Mouse (Mus musculus): ENCODE results near the gene Olfr970. TPM values are rescaled to one million over a fixed set of nuclear protein-coding genes. Genes with fewer than 3 reads are reported as not detected.
"Not testable (repeated sequence)": the region's sequence is repeated elsewhere in the genome, so short reads cannot be mapped to it uniquely, and the experiment has no call there.

Olfr970 gene
- polyA plus RNA-seq (2015; fragmentation: Nextera tagmentation; extraction: Ambion mirVana): not detected in 2 replicates

DNA sequence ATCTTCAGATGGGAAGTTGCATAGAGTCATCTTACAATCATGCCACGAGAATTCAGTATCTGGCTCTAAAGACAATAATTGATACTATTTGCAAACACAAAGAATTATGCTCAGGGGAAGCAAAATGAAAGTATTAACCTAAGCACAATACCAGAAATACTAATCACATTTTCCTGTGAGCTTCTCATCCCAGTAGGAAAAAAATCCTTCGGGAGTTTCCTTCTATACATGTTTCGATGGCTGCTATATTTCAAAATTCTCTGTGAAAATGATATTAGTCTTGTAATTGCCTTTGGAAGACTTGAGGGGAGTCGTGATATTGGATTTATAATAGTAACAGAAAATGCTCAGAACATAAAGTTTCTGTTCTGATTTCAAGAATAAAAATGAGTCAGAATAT is at the start of gene Olfr970:
Gene Olfr970 (plus strand): TSS at position 301 of the 400 bp plus-strand sequence.
- H3K27ac ChIP-seq (ENCODE audit: low read depth, low read length): no peak within 1 kb of the TSS
- H3K4me3 ChIP-seq (ENCODE audit: low read length): no peak within 1 kb of the TSS
- 79% methylated on average over 4 of the region's 4 CpGs for WGBS
- no peaks in the 10 kb centered on the region for H3K4me1 ChIP-seq (ENCODE audit: control insufficient read depth, insufficient read depth, low read depth, low read length)
- H3K36me3 ChIP-seq (ENCODE audit: control insufficient read depth, insufficient read depth, low read length): no peaks in the 10 kb centered on the region
- H3K4me2 ChIP-seq (ENCODE audit: low read length): no peak within 1 kb of the TSS
- H3K9me3 ChIP-seq (ENCODE audit: control insufficient read depth, low read length): peaks cover 3% of the 10 kb centered on the region; the same call in 1 of the 2 replicates
- no peaks in the 10 kb centered on the region for H3K27me3 ChIP-seq (replicated peaks; ENCODE audit: control insufficient read depth, insufficient read depth, low read length)
- H3K9ac ChIP-seq (ENCODE audit: low read depth, low read length): no peak within 1 kb of the TSS
- ATAC-seq: no peak

DNA sequence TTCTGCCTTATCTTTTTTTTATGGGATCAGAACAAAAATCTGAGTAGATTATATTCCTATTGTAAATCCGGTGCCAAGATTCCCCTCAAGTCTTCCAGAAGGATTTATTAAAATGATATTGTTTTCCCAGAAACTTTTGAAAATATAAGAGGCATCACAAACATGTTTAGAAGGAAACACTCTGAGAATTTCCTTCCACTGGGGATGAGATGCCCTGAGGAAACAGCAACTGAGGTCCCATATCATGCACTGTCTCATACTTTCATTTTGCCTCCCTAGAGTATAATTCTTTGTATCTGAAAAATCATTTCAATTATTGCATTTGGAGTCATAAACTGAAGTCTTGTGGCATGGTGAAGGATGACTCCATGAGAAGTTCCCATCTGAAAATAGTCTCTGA is 25.5 kb upstream of the Olfr970 start, which contains the start of gene Olfr968:
Gene Olfr968 (minus strand): TSS at position 101 of the 400 bp plus-strand sequence.
- H3K9me3 ChIP-seq (ENCODE audit: control insufficient read depth, low read length): no peaks in the 10 kb centered on the region
- no peaks in the 10 kb centered on the region for H3K4me1 ChIP-seq (ENCODE audit: control insufficient read depth, insufficient read depth, low read depth, low read length)
- ATAC-seq: no peak
- H3K9ac ChIP-seq (ENCODE audit: low read depth, low read length): no peak within 1 kb of the TSS
- no peak within 1 kb of the TSS for H3K4me2 ChIP-seq (ENCODE audit: low read length)
- no peak within 1 kb of the TSS for H3K27ac ChIP-seq (ENCODE audit: low read depth, low read length)
- H3K4me3 ChIP-seq (ENCODE audit: low read length): no peak within 1 kb of the TSS
- H3K27me3 ChIP-seq (replicated peaks; ENCODE audit: control insufficient read depth, insufficient read depth, low read length): no peaks in the 10 kb centered on the region
- H3K36me3 ChIP-seq (ENCODE audit: control insufficient read depth, insufficient read depth, low read length): no peaks in the 10 kb centered on the region
- 80% methylated on average over 1 of the region's 1 CpGs for WGBS

DNA sequence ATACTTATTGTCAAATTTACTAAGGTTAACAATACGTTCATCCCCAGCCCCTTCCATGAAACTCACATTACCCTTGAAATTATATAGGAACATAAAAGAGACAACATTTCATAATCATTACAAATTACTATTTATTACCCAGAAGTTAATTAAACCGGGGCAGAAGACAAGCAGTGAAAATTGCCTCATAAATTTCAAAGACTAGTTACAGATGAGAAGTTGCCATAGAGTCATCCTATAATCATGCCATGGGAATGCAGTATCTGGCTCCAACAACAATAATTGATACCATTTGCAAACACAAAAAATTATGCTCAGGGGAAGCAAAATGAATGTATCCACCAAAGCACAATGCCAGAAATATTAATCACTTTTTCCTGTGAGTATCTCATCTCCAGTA is 18.1 kb upstream of the Olfr970 start, which contains the start of gene Olfr969:
Gene Olfr969 (plus strand): TSS at position 388 of the 400 bp plus-strand sequence.
- no peaks in the 10 kb centered on the region for H3K27me3 ChIP-seq (replicated peaks; ENCODE audit: control insufficient read depth, insufficient read depth, low read length)
- WGBS: 73% methylated on average over 2 of the region's 2 CpGs

DNA sequence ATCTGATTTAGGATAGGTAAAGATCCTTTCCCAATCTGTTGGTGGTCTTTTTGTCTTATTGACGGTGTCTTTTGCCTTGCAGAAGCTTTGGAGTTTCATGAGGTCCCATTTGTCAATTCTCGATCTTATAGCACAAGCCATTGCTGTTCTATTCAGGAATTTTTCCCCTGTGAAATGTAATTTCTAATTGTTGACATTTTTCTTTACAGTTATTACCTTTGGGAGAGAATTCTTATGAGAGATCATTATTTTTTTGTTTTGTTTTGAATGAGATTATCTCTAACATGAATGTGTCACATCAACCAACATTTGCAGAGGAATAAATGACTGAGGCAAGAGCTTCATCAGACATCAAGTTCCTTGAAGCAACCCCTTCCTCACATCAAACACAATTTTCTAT is 27.9 kb downstream of the Olfr970 start, which contains the start of gene Olfr971:
Gene Olfr971 (plus strand): TSS at position 301 of the 400 bp plus-strand sequence.
- H3K36me3 ChIP-seq (ENCODE audit: control insufficient read depth, insufficient read depth, low read length); H3K4me3 ChIP-seq (ENCODE audit: low read length); H3K9ac ChIP-seq (ENCODE audit: low read depth, low read length); H3K27ac ChIP-seq (ENCODE audit: low read depth, low read length); ATAC-seq; H3K4me2 ChIP-seq (ENCODE audit: low read length); H3K9me3 ChIP-seq (ENCODE audit: control insufficient read depth, low read length); H3K4me1 ChIP-seq (ENCODE audit: control insufficient read depth, insufficient read depth, low read depth, low read length); H3K27me3 ChIP-seq (replicated peaks; ENCODE audit: control insufficient read depth, insufficient read depth, low read length): not testable (repeated sequence)
- 88% methylated on average over 1 of the region's 2 CpGs for WGBS

More for the DNA sequence above, 18.1 kb upstream of the Olfr970 start, which contains the start of gene Olfr969:
- no peak for ATAC-seq
- H3K4me1 ChIP-seq (ENCODE audit: control insufficient read depth, insufficient read depth, low read depth, low read length): no peaks in the 10 kb centered on the region
- no peak within 1 kb of the TSS for H3K27ac ChIP-seq (ENCODE audit: low read depth, low read length)
- H3K9ac ChIP-seq (ENCODE audit: low read depth, low read length): no peak within 1 kb of the TSS
- H3K36me3 ChIP-seq (ENCODE audit: control insufficient read depth, insufficient read depth, low read length): no peaks in the 10 kb centered on the region
- no peak within 1 kb of the TSS for H3K4me2 ChIP-seq (ENCODE audit: low read length)
- H3K4me3 ChIP-seq (ENCODE audit: low read length): no peak within 1 kb of the TSS
- H3K9me3 ChIP-seq (ENCODE audit: control insufficient read depth, low read length): no peaks in the 10 kb centered on the region

DNA sequence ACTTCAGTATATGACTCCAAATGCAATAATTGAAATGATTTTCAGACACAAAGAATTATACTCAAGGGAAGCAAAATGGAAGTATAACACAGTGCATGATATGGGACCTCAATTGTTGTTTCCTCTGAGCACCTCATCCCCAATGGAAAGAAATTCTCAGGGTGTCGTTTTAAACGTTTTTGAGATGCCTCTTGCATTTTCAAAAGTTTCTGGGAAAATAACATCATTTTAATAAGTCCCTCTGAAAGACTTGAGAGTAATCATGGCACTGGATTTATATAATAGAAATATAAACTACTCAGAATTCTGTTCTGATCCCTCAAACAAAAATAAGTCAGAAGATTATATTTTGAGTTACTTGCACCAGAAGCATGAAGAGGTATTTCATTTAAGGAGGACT is 57.5 kb downstream of the Olfr970 start, which contains the start of gene Olfr972:
Gene Olfr972 (plus strand): TSS at position 301 of the 400 bp plus-strand sequence.
- Histone ChIP-seq H3K27ac (ENCODE audit: low read depth, low read length) (no peak within 1 kb of the TSS), H3K27me3 (replicated peaks; ENCODE audit: control insufficient read depth, insufficient read depth, low read length) (no peaks in the 10 kb centered on the region), H3K9ac (ENCODE audit: low read depth, low read length) (no peak within 1 kb of the TSS), H3K4me2 (ENCODE audit: low read length) (no peak within 1 kb of the TSS), H3K9me3 (ENCODE audit: control insufficient read depth, low read length) (no peaks in the 10 kb centered on the region), H3K36me3 (ENCODE audit: control insufficient read depth, insufficient read depth, low read length) (no peaks in the 10 kb centered on the region), H3K4me1 (ENCODE audit: control insufficient read depth, insufficient read depth, low read depth, low read length) (no peaks in the 10 kb centered on the region), H3K4me3 (ENCODE audit: low read length) (no peak within 1 kb of the TSS)
- 73% methylated on average over 2 of the region's 2 CpGs for WGBS
- ATAC-seq: no peak

Other genes with a start within 250 kb of the Olfr970 start
- not detected in 2 replicates for gene Olfr959, start 233.3 kb upstream of the Olfr970 start, polyA plus RNA-seq (2015; fragmentation: Nextera tagmentation; extraction: Ambion mirVana)
- 218 and 230 TPM in 2 replicates for gene AW551984, start 204.5 kb upstream of the Olfr970 start, polyA plus RNA-seq (2015; fragmentation: Nextera tagmentation; extraction: Ambion mirVana)
- gene Olfr148, start 198.2 kb upstream of the Olfr970 start, polyA plus RNA-seq (2015; fragmentation: Nextera tagmentation; extraction: Ambion mirVana): not detected in 2 replicates
- gene Olfr960, start 187.5 kb upstream of the Olfr970 start, polyA plus RNA-seq (2015; fragmentation: Nextera tagmentation; extraction: Ambion mirVana): not detected in 2 replicates
- gene Olfr961, start 163.8 kb upstream of the Olfr970 start, polyA plus RNA-seq (2015; fragmentation: Nextera tagmentation; extraction: Ambion mirVana): not detected in 2 replicates
- not detected in 2 replicates for gene Olfr963, start 141.7 kb upstream of the Olfr970 start, polyA plus RNA-seq (2015; fragmentation: Nextera tagmentation; extraction: Ambion mirVana)
- gene Olfr149, start 101.7 kb upstream of the Olfr970 start, polyA plus RNA-seq (2015; fragmentation: Nextera tagmentation; extraction: Ambion mirVana): not detected in 2 replicates
- gene Olfr965, start 97.5 kb upstream of the Olfr970 start, polyA plus RNA-seq (2015; fragmentation: Nextera tagmentation; extraction: Ambion mirVana): not detected in 2 replicates
- gene Olfr150, start 77.9 kb upstream of the Olfr970 start, polyA plus RNA-seq (2015; fragmentation: Nextera tagmentation; extraction: Ambion mirVana): not detected in 2 replicates
- not detected in 2 replicates for gene Olfr967, start 62.6 kb upstream of the Olfr970 start, polyA plus RNA-seq (2015; fragmentation: Nextera tagmentation; extraction: Ambion mirVana)
- gene Olfr968, start 25.6 kb upstream of the Olfr970 start, polyA plus RNA-seq (2015; fragmentation: Nextera tagmentation; extraction: Ambion mirVana): not detected in 2 replicates
- not detected in 2 replicates for gene Olfr969, start 17.9 kb upstream of the Olfr970 start, polyA plus RNA-seq (2015; fragmentation: Nextera tagmentation; extraction: Ambion mirVana)
- gene Olfr971, start 28.0 kb downstream of the Olfr970 start, polyA plus RNA-seq (2015; fragmentation: Nextera tagmentation; extraction: Ambion mirVana): not detected in 2 replicates
- gene Olfr972, start 57.6 kb downstream of the Olfr970 start, polyA plus RNA-seq (2015; fragmentation: Nextera tagmentation; extraction: Ambion mirVana): not detected in 2 replicates
- not detected in 2 replicates for gene Olfr229, start 98.5 kb downstream of the Olfr970 start, polyA plus RNA-seq (2015; fragmentation: Nextera tagmentation; extraction: Ambion mirVana)
- not detected in 2 replicates for gene Olfr974, start 128.6 kb downstream of the Olfr970 start, polyA plus RNA-seq (2015; fragmentation: Nextera tagmentation; extraction: Ambion mirVana)
- 0.05 TPM in 1 of 2 replicates, not detected in the other for gene Olfr975, start 143.2 kb downstream of the Olfr970 start, polyA plus RNA-seq (2015; fragmentation: Nextera tagmentation; extraction: Ambion mirVana)
- gene Olfr976, start 152.3 kb downstream of the Olfr970 start, polyA plus RNA-seq (2015; fragmentation: Nextera tagmentation; extraction: Ambion mirVana): not detected in 2 replicates
- not detected in 2 replicates for gene Olfr978, start 183.3 kb downstream of the Olfr970 start, polyA plus RNA-seq (2015; fragmentation: Nextera tagmentation; extraction: Ambion mirVana)
- not detected in 2 replicates for gene Olfr979, start 194.6 kb downstream of the Olfr970 start, polyA plus RNA-seq (2015; fragmentation: Nextera tagmentation; extraction: Ambion mirVana)
- not detected in 2 replicates for gene Olfr980, start 200.7 kb downstream of the Olfr970 start, polyA plus RNA-seq (2015; fragmentation: Nextera tagmentation; extraction: Ambion mirVana)
- not detected in 2 replicates for gene Olfr981, start 212.6 kb downstream of the Olfr970 start, polyA plus RNA-seq (2015; fragmentation: Nextera tagmentation; extraction: Ambion mirVana)

All from hindbrain, embryonic 16.5 days (tissue).